Mouse (Mus musculus) kidney, postnatal 14 days (tissue): ENCODE measurements around the gene Jkamp.
"Not testable (repeated sequence)": the region's sequence is repeated elsewhere in the genome, so short reads cannot be mapped to it uniquely, and the experiment has no call there.

Experiments used
- DNase-seq: peaks from one replicate; pipeline ENCODE4 v3.0.0; 2022; ENCODE audit warnings: mixed read lengths

Gene Jkamp

DNA sequence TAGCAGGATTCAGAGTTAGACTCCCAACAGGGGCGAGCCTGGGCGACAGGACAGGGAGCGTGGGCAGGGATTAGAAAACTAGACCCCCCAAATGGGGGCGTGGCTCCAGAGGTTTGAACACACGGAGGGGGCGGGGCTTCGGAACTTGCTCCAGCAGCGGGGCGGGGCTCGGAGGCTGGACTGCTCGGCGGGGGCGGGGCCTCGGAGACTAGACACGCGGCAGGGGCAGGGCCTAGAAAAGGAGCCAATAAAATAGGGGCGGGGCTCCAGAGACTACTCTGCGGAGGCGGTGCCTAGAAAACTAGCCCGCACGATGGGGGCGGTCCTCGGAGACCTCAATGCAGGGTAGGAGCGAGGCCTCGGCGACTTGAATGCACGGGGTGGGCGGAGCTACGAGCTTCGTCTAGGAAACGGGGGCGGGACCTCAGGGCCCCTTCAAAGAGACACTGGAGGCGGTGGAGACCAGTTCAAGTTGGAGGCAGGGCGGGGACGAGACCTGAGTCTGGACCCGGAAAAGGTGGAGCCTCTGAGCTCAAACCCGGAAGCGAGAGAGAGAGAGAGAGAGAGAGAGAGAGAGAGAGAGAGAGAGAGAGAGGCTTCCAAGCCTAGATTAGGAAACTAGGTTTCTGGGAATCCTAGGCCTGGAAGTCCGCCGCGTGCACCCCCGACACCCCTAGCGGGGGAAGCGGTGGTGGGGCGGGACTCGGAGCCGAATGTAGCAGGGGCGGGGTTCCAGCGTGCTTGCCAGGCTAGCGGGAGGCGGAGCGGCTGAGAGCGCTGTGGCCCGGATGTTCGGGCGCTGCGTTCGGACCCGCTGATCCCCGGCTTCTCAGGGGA lies at the start of gene Jkamp, which contains the start of gene L3hypdh:
Gene Jkamp (plus strand): TSS at position 261 of the 837 bp plus-strand sequence.
Gene L3hypdh (minus strand): TSS at position 111 of the 837 bp plus-strand sequence.
- peak; percentile 100 for DNase-seq

DNA sequence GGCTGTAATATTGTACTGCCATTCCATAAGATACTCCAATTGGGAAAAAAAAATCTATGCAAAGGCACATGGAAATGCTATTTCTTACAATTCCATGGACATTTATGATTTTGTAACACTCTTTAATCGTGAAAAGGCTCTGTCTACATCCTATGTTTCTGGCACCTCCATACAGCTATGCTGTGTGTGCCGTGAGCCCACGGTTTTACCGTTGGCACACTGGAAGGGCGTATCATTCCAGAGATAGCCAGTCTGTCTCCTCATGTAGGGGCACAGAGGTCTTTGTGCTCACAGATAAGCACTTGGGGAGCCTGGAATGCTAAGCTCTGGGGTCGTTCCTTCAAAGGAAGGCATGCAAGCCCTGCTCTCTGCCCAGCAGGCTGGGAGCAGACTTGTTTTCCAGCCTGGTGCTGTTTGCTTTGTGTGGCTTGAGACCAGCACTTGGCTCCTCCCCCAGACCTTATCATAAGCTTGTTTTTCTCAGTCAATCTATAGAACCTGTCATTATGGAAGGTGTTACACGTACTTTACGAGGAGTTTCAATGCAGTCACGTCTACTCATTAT lies 49.2 kb upstream of the Jkamp start:
- DNase-seq, result no peak

DNA sequence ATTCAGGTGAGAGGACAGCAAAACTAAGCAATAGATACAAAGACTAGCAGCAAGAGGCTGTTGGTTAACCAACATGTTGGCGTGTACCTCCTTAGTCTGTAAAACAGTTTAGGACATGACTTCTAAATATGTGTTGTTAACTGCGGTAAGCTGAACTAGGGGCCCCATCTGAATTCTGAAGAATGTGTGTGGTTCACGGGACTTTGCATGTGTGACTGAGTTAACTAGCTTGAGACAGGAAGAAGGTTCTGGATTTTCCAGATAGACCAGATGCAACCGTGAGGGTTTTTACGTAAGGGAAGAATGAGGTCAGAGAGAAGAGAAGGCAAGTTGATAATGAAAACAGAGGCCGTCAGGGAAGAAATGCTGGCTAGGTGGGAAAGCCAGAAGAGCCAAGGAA lies 48.3 kb upstream of the Jkamp start:
- no peak for DNase-seq

DNA sequence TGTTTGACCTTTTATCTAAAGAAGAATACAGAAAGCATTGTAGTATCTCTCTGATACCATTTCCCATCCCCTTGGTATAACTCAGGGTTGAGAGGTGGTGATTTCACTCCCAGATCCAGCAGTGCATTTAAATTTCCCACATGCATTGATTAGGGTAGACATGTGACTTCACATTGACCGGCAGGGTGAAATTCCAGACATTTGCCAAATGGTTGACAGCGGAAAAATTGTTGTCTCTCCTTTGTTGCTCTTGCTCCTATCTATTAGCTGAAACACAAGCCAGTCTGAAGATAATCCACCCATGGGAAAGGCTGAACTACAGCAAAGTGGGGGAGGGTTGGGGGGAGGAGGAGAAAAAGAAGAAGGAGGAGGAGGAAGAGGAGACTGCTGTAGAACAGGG lies 46.5 kb upstream of the Jkamp start:
- DNase-seq, result no peak

DNA sequence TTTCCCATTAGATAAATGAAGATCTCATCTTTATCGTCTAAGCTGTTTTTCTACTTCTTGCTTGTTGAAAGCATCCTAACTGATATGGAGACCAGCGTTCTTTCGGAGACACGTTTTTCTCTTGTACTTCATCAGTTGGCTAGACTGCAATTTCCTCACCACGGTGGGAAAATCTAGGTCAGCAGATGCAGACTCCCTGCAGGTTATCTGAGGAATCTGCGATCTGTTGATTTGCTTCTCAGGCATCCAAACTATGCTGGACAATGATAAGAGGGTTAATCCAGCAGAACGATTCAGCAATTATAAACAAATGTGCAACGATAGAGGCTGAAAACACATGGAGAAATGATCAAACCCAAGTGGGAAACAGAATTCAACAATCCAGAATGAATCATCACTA lies 45.9 kb upstream of the Jkamp start:
- no peak for DNase-seq

DNA sequence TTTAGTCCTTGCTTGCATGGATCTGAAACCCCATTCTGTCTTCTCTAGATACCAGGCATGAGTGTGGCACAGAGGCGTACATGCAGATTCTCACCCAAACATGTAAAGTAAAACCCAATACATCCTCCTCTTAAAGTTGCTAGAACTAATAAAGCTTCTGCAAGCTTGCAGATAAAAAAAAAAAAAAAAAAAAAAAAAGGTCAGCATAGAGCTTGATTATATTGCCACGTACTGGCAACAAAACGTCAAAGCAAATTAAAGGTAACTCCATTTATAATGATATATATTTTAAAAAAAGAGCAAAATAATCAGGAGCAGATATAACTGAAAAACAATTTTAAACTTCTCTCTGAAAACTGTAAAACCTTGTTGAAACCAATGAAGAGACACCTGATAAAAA lies 44.2 kb upstream of the Jkamp start:
- DNase-seq, result no peak

DNA sequence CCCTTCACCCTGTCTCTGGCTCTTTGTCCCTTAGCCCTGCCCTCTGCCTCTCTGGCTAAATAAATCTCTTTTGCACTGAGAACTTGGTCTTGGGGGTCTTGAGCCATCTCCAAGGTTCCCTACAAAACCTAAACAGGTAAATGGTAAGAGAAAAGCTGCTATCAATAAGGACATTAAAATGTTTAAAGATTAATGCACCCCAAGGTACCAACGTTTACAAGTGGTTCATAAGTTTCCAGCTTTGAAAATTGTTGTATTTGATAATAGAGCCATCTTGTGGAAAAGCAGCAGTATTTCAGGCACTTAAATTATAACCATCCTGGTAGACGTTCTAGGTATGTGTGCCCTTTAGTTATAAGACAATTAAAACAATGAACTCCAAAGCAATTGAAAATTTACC lies 37.9 kb upstream of the Jkamp start:
- no peak for DNase-seq

DNA sequence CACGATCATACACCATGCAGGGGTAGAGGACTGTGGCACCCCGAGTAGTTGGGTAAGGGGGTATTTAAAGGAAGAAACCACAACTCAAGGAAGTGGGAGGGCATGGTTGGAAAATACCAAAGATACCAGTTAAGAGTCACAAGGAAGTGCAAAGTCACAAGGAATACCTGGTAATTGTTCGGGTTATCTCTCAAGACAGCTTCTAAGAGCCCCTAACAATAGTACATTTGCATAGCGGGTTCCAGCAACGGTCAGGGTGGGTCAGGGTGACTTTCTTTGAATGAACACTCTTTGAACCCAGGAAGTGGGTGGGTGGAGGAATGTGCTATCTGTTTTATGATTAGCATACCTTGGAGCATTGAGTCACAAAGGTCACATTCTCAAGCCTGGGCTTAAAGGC lies 35.2 kb upstream of the Jkamp start:
- DNase-seq, result not testable (repeated sequence)

DNA sequence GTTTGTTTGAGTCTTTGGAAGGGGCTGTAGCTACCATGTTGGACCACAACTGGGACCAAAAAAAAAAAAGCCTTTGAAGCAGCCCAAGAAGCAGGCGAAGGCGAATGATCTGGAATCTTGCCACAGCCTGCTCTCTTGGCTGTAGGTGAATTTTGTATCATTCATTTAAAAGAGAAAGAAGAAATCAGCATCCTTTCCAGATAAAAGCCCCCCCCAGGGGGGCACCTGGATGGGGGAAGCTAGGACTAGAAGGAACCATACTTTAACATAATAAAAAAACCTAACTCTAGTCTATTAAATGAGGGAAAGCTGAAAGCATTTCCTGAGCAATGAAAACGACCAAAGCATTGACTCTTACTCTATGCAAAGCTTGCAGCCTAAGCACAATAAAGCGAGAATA lies 34.6 kb upstream of the Jkamp start:
- no peak for DNase-seq

DNA sequence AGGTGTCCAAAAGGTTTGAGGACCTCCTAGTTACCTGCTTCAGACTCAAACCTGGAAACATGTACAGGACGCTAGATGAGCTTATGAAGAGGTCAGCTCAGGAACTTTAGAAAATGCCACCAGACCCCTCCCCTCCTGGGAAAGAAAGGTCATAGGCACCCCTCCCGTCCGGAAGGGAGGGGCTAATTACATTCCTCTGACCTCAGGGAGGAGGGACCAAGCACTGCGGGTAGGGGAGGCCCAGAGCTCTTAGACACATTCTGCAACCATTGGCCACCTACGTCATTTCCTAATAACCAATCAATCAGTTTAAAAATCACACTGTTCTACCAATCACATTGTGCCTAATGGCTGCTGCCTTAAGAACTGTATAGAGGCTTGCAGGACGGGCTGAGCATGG lies 32.8 kb upstream of the Jkamp start:
- DNase-seq, result no peak

DNA sequence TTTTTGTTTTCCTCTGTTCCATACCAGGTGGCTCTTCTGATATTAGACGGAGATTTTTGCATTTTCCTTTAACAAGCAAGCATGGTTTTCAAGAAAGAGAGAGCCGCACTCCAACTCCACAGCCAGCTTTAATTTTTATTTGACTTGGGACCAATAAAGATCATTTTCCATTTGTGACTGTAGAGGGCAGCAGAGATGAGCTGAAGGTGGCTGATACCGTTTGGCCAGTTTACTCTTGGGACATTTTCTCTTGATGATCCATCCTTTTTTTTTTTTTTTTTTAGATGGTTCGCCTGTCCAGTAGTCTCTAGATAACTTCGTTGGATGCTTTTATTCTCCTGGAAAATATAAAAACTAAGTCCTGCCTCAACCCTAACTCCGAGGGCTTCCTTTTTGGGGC lies 32.1 kb upstream of the Jkamp start:
- peak; percentile 42 for DNase-seq

DNA sequence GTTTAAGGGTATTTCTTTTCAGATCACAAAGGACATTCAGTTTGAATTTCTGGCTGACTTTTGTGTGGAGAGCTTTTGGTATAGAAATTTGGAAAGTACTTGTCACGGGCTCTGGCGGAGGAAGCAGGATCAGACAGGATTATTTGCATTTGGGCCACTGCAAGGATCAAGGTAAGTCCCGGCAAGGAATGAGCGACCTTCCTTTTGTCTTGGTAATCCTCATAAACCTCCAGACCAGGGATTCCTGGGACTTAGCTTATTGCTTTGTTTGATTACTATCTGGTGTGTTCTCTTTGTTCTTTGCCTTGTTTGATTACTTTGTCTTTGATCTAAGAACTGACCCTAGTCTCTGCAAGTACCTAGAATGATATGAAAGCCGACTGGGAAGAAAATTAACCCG lies 31.5 kb upstream of the Jkamp start:
- no peak for DNase-seq

DNA sequence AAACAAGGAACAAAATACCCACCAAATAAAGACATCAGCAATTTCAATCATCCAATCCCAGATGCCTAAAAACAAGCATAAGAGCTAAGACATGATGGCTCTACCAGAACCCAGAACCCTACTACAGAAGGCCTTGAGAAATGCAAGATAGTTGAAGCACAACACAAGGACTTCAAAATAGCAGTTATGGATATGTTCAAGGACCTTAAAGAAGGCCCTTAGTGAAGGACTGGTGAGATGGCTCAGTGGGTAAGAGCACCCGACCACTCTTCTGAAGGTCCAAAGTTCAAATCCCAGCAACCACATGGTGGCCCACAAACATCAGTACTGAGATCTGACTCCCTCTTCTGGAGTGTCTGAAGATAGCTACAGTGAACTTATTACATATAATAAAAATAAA lies 27.6 kb upstream of the Jkamp start:
- DNase-seq, result no peak

DNA sequence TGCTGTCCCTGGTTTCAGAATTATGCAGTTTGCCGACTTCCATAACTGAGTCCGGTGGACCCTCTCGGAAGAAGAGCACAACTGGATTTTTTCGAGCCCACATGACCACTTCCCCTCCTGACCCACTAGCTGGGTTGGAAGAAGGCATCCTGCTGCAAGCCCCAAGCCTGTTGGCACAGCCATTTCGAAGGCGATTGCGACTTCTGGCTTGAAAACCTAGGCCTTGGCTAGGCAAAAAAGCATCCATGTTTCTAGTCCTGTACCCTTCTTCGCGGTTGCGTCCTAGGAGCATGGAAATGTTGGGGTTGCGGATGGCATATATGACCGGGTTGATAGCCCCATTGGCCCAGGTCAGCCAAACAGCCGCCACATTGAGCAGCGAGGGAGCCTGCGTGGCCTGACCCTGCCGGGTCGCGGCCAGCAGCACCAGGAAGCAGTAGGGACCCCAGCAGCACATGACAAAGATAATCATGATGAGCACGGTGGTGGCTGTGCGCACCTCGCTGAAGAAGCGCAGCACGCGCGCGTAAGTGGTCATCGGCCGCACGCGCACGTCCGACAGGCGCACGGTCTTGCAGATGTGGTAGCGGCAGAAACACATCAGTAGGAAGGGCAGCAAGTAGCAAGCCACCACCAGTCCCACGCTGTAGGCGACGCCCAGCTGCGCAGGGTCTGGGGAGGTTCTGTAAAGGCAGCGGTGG lies 15.6 kb upstream of the Jkamp start:
- DNase-seq, result no peak

DNA sequence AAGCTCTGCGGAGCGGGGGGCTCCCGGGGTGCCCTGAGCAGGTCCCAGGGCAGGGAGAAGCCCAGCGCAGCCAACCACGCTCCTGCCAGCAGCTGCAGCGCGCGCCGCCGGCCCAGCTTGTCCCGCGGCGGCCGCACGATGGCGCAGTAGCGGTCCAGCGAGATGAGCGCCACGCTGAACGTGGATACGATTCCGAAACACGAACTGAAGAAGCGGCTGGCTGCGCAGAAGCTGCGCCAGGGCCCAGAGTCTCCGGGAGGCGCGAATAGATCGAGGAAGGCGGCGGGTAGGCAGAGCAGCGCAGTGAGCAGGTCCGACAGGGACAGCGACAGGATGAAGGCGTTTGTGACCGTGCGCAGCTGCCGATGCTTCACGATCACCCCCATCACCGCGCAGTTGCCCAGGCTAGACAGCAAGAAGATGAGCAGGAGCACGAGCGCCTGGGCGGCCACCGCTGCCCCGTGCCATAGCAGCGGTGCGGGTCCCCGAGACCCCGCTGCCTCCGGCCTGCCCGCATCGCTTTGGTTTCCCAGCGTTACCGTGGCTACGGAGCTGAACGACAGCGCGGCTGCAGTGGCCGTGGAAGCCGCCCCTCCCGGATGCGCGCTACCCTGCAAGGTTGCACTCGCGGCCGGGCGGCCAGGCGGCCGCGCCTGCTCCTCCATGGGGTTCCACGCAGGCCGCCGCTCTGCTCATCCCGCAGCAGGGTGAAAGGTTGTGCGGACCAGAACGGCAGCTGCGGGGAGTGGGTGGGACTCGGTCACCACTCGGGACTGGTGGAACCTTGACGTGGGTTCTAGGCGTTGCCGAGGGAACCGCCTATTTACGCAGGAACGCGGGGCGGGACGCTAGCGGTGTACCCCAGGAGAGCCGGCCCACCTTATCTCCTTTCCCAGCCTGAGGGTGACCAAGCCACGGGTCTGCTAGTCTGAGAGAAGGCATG lies 14.8 kb upstream of the Jkamp start, which contains the start of gene Gpr135:
Gene Gpr135 (minus strand): TSS at position 799 of the 943 bp plus-strand sequence.
- peak; percentile 86 for DNase-seq

DNA sequence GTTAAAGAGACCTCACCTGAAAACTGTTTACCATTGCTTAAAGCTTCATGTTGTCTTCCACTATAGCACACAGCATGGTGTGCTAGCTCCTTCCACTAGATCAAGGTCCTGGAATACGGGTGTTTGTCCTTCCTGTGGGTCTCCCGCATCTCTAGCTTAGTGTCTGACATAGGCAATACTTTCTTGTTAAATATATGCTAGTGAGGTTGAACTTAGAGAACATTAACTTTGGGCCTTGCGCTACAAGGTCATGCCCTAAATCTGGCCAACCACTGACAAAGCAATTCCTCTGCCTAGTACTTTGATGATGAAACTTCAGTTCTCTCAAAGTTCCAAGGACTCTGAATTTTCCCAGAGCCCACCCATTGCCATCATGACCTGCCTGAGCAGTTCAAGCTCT lies 7.1 kb upstream of the Jkamp start:
- DNase-seq, result peak; percentile 44

DNA sequence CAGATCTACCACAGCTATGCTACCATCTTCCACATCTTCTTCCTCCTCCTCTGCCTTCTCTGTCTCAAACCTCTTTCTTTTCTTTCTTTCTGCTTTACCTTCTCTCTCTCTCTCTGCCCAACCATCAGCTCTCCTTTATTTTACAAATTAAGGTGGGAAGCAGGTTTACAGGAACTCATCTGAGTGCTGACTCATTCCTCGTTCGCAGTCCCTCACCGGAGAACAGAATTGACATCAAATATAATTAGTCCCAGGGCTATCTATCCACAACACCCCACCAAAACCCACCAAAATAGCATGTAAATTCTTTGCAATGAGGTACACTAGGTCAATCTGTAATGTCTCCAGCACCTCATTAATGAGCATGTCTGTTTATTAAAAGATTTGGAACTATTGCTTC lies 3.4 kb upstream of the Jkamp start:
- DNase-seq, result no peak

DNA sequence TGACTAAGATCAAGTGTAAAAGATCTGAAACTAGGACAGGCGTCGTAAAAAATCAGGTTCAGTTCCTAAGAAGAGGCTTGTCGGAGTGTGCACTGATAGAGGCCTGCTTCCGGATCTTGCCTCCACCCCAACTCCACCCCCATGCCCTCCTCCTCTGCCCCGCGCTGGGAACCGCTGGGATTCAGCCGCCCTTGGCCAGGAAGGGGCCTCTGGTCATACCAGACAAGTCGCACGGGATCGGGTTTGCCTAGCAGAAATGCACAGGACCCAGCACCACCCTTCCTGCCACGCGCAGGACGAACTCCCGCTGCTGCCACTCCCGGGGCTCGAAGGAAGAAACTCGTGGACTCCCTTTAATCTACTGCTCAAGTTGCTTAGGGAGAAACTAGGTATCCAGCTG lies 3.0 kb upstream of the Jkamp start:
- DNase-seq, result peak; percentile 50

DNA sequence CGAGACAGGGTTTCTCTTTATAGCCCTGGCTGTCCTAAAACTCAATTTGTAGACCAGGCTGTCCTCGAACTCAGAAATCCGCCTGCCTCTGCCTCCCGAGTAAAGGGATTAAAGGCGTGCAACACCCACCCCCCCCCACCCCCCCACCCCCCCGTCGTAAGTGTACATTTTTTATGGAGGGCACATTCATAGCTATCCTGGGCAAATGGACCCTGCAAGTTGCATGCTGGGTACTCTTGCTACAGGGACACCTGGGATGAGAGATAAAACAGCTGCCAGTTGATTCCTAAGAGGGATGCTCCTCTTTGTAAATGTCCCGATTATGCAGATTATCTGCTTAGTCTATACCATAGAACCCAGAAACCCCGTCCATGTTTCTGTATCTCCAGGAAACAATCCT lies 2.1 kb upstream of the Jkamp start:
- no peak for DNase-seq

DNA sequence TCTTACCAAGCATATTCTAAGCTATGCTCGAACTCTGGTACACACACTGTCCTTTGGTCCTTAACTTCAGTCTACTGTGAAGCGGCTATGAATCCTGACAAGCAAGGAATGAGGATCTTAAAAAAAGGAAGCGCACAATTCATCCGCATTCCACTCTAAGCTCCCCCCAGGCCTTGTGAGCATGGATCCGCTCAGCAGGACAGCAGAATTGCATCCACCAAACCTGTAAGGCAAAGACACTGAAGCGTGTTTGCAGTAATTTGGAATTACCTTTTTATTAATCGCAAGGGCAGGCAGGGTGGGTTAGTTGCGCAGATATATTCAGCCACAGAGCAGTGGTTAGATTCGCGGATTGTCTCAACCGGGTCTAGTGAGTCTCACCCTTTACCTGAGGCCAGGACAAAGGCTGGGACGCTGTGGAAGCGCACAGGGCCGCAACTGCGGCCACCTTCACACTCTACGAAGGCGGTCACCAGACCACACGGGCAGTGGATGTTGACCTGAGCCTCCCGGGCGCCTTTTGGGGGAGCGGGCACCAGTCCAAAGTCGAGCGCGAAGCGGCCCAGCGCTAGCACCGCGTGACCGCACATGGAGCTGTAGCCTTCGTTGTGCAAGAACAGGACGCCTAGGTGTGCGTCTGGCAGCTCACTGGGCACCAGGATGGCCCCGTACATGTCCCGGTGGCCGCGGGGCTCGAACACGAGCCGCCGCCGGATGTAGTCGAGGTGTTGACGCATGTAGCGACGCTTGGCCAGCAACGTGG lies 947 bp upstream of the Jkamp start:
- DNase-seq, result peak; percentile 89

DNA sequence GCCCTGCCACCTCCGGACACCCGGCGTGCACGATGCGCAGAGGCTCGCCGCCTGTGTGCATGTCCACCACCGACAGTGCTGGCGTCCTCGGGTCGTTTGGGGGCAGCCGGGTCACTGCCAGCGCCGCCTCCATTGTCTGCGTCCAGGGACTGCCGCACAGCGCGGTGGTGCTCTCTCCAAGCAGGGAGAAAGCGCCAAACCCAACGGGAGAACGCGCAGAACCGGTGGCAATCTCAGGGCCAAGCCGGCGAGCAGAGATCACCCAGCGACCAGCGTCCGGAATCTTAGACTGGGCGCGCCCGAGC lies 413 bp upstream of the Jkamp start:
- DNase-seq, result no peak

DNA sequence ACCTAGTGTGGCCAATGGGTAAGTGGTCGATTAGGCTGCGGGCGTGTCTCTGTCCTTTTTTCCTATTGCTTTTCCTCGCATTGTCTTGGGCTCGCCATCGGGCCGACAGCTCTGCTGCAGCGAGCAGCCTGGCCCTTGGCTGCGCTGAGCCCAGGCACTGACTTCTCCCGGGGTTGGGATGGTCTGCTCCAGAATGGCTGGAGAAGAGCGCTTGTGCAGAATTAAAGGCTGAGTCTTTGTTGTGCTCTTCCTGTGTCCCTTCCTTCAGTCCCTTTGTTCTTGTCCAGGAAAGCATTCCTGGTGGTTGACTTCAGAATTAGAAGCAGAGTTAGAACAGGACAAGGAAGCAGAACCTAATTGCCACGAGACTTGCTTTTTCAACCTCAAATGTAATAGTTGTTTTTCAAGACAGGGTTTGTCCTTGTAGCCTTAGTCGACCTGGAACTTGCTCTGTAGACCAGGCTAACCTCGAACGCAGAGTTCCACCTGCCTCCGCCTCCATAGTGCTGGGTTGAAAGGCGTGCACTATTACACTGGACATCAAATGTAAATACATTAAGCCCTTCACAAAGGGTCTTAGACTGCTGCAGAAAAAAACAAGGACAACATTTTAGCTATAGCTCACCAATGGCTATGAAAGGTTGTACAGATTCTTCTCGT lies 907 bp downstream of the Jkamp start:
- no peak for DNase-seq
